Mouse (Mus musculus) left cerebral cortex, adult 8-10 months (tissue): ENCODE measurements around the gene Clec18a. TPM values are rescaled to one million over a fixed set of nuclear protein-coding genes. Genes with fewer than 3 reads are reported as not detected.

Experiments used
- microRNA-seq, 2 experiments: library from miRNA; unstranded; fragments of <30 nt; microRNA quantifications; one replicate each; pipeline ENCODE4 v1.2.0; 2022
- total RNA-seq, 4 experiments: library from RNA; stranded (reverse); gene quantifications; 2 replicates each; pipeline ENCODE4 v1.2.4; 2022

The Clec18a gene
- total RNA-seq, 4 experiments from 2014 or later: 2.3 to 4.0 (median 3.3) TPM

Small RNAs within 50 kb of the gene (microRNA-seq; reads per million reads assigned to microRNA genes)
- 0 reads per million in 2 experiments for gene Gm24103
- 0 to 0.22 reads per million in 2 experiments for gene Mir3473d

Other genes starting within 250 kb of the Clec18a start
- gene Cog4, start 245.8 kb downstream of the Clec18a start, total RNA-seq: 10 to 100 TPM; 50.2 to 56.8 (median 54.5) TPM
- 10 to 100 TPM; 58.6 to 66.2 (median 60.5) TPM for gene Sf3b3, start 245.6 kb downstream of the Clec18a start, total RNA-seq
- gene Fuk, start 189.9 kb downstream of the Clec18a start, total RNA-seq: 10 to 100 TPM; 16.7 to 20.2 (median 19.4) TPM
- 10 to 100 TPM; 87.8 to 95.6 (median 94.6) TPM for gene St3gal2, start 172.5 kb downstream of the Clec18a start, total RNA-seq
- 10 to 100 TPM; 24.6 to 27.5 (median 26.4) TPM for gene Ddx19a, start 94.6 kb downstream of the Clec18a start, total RNA-seq
- 10 to 100 TPM; 17.9 to 20.5 (median 18.9) TPM for gene Ddx19b, start 60.7 kb downstream of the Clec18a start, total RNA-seq
- 100 to 1,000 TPM in 1 of 4 experiments, 10 to 100 TPM in 3; 82.5 to 110 (median 95.8) TPM for gene Aars, start 59.3 kb downstream of the Clec18a start, total RNA-seq
- gene Exosc6, start 36.1 kb downstream of the Clec18a start, total RNA-seq: not detected
- gene Pdpr, start 2.2 kb upstream of the Clec18a start, total RNA-seq: 10 to 100 TPM; 29.0 to 36.5 (median 31.5) TPM
- 100 to 1,000 TPM; 139 to 145 (median 142) TPM for gene Glg1, start 166.8 kb upstream of the Clec18a start, total RNA-seq
- gene Rfwd3, start 207.8 kb upstream of the Clec18a start, total RNA-seq: 10 to 100 TPM; 22.4 to 24.1 (median 23.5) TPM
- under 1 TPM in 2 of 4 experiments, not detected in 2; 0.30 to 0.33 TPM for gene Mlkl, start 245.8 kb upstream of the Clec18a start, total RNA-seq